In the genomic region with DNA sequence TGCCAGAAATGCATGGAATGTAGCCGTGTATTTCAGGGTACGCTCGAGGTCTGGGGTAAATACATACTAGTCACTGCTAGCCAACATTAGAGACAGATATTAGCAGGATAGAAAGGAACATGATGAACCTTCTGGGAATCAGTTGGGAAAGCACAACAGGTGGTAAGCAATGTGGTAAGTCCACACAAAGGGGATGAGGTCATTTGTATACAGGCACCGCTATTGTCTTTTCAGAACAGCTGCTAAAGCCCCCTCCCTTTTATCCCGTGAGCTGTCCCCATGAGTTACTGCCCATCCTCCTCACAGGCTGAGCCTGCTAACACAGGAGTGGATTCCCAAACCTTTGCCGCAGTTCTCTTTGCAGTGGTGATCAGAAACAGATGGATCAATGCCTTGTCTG, we compare ENCODE assay signal across 12 mouse cellular contexts.
DNase-seq lines count a peak whose midpoint lies in the region; ATAC-seq and TF ChIP-seq lines count a peak whose summit lies in the region.
"Had no signal": no experiment of that assay in that cellular context is flagged by ENCODE, and none has a peak within 500 bp of the region (broad histone marks: within the 10 kb centered on the region; RNA-seq: fewer than 3 reads in every experiment).

No protein-coding gene starts in this region.

- H3K27ac ChIP-seq in embryonic facial prominence, embryonic 14.5 days (replicated peaks; ENCODE audit: low read depth, low read length): peak overlapping the region; percentile 61
- H3K27ac ChIP-seq: liver, embryonic 12.5 days had no signal

- no peak overlapping the region for H3K9ac ChIP-seq in embryonic facial prominence, embryonic 14.5 days (ENCODE audit: low read depth, low read length)
- H3K9ac ChIP-seq: liver, embryonic 12.5 days had no signal

- peak; percentile 85 for ATAC-seq in embryonic facial prominence, embryonic 14.5 days (ENCODE audit: low read depth)
- ATAC-seq: hindbrain, embryonic 16.5 days; liver, embryonic 12.5 days had no signal

- H3K27me3 ChIP-seq in C2C12 (ENCODE audit: control insufficient read depth, insufficient read depth, insufficient read length): no peaks in the 10 kb centered on the region
- no peaks in the 10 kb centered on the region for H3K27me3 ChIP-seq in embryonic facial prominence, embryonic 14.5 days (replicated peaks; ENCODE audit: control insufficient read depth, insufficient read depth, low read length)
- H3K27me3 ChIP-seq: liver, embryonic 12.5 days had no signal

- no peak for TF ChIP-seq CTCF in C2C12 (IDR thresholded peaks at IDR 0.05; ENCODE audit: control insufficient read depth, insufficient read depth, insufficient read length)

- H3ac ChIP-seq in C2C12 (ENCODE audit: control insufficient read depth, insufficient read length, low read depth): no peak overlapping the region

- WGBS in embryonic facial prominence, embryonic 14.5 days: 6% methylated on average over 6 of the region's 6 CpGs

- DNase-seq in Muller cell, postnatal 12 days (ENCODE audit: inconsistent ontology term): peak; percentile 78
- peak; percentile 84 for DNase-seq in embryonic facial prominence, embryonic 14.5 days (ENCODE audit: low spot score)
- peak; percentile 7 for DNase-seq in lung, postnatal 14 days
- DNase-seq in ovary, postnatal 14 days (ENCODE audit: low spot score): no peak
- no peak for DNase-seq in spleen, adult 12 weeks (ENCODE audit: low spot score)
- DNase-seq in urinary bladder, adult 2 months (ENCODE audit: low spot score): no peak
- DNase-seq: cerebellum, postnatal 25 days; heart, adult 11 months; thymus, adult 2 months had no signal

- no peaks in the 10 kb centered on the region for H3K79me2 ChIP-seq in C2C12 (ENCODE audit: control insufficient read depth, insufficient read depth)

- no peaks in the 10 kb centered on the region for H3K9me3 ChIP-seq in embryonic facial prominence, embryonic 14.5 days (ENCODE audit: control insufficient read depth, low read length)
- H3K9me3 ChIP-seq: liver, embryonic 12.5 days had no signal

- no peaks in the 10 kb centered on the region for H3K36me3 ChIP-seq in C2C12 (ENCODE audit: control insufficient read depth, insufficient read depth)
- H3K36me3 ChIP-seq in embryonic facial prominence, embryonic 14.5 days (ENCODE audit: control insufficient read depth, insufficient read depth, low read length): no peaks in the 10 kb centered on the region
- H3K36me3 ChIP-seq: liver, embryonic 12.5 days had no signal

- H3K79me3 ChIP-seq in C2C12 (ENCODE audit: low read depth): no peaks in the 10 kb centered on the region

- peaks cover 18% of the 10 kb centered on the region; the same call in 1 of the 2 replicates for H3K4me1 ChIP-seq in embryonic facial prominence, embryonic 14.5 days (ENCODE audit: control insufficient read depth, insufficient read depth, low read length)
- H3K4me1 ChIP-seq: liver, embryonic 12.5 days had no signal

- H3K4me3 ChIP-seq in C2C12 (ENCODE audit: insufficient read depth, poor library complexity, severe bottlenecking): no peak overlapping the region
- no peak overlapping the region for H3K4me3 ChIP-seq in embryonic facial prominence, embryonic 14.5 days (ENCODE audit: low read depth, low read length)
- H3K4me3 ChIP-seq: liver, embryonic 12.5 days had no signal

- no peak overlapping the region for H3K4me2 ChIP-seq in embryonic facial prominence, embryonic 14.5 days (ENCODE audit: low read depth, low read length)
- H3K4me2 ChIP-seq: liver, embryonic 12.5 days had no signal

TF ChIP-seq in C2C12, 6 proteins besides CTCF, POLR2A, EP300 and RAD21:
- TF ChIP-seq FOSL1 (IDR thresholded peaks at IDR 0.05; ENCODE audit: insufficient read depth, low read length, poor library complexity, severe bottlenecking) (no peak), USF1 (IDR thresholded peaks at IDR 0.05; ENCODE audit: low read depth) (no peak), MYOG (IDR thresholded peaks at IDR 0.05; ENCODE audit: control insufficient read depth, extremely low read depth, insufficient read length) (no peak), MYOD1 (IDR thresholded peaks at IDR 0.05; ENCODE audit: control insufficient read depth, insufficient read length, low read depth) (peak; percentile 99), CEBPB (IDR thresholded peaks at IDR 0.05; ENCODE audit: low read depth) (peak; percentile 40), MAX (IDR thresholded peaks at IDR 0.05) (peak; percentile 31)

Comparison
In these comparisons a context has a peak if more than half of its experiments do, and no peak if none do; other contexts are left out.
1. DNase-seq: peak in Muller cell, postnatal 12 days (single experiment), embryonic facial prominence, embryonic 14.5 days (single experiment) and lung, postnatal 14 days (single experiment); none in ovary, postnatal 14 days (single experiment), spleen, adult 12 weeks (single experiment) and urinary bladder, adult 2 months (single experiment).